Mouse (Mus musculus) hindbrain, postnatal 0 days (tissue): ENCODE measurements around the gene Mtnr1a. TPM values are rescaled to one million over a fixed set of nuclear protein-coding genes. Genes with fewer than 3 reads are reported as not detected.
A peak's percentile ranks its signal among the peaks of the same experiment; 100 is the strongest.

Source experiments
- ATAC-seq: fragments of 200-750 bp; cut with Nextera tagmentation; 2 replicates; pipeline ENCODE4 v1.8.0; 2017; ENCODE audit warnings: mild to moderate bottlenecking, moderate TSS enrichment, moderate library complexity
- DNase-seq: peaks from one replicate; pipeline ENCODE4 v3.0.0-alpha.2; 2015; ENCODE audit warnings: low spot score
- H3K27ac ChIP-seq: fragments of 300-500 bp; sonication (generic); 2 replicates; pipeline ENCODE4 v1.5.1; 2014; ENCODE audit warnings: mild to moderate bottlenecking
- H3K27me3 ChIP-seq: fragments of 300-500 bp; sonication (generic); 2 replicates; pipeline ENCODE4 v1.6.1; 2014; ENCODE audit warnings: low read length, mixed read lengths; ENCODE audit not compliant: insufficient read depth
- H3K36me3 ChIP-seq: fragments of 300-500 bp; sonication (generic); 2 replicates; pipeline ENCODE4 v1.6.1; 2014; ENCODE audit warnings: low read length, mixed read lengths; ENCODE audit not compliant: insufficient read depth
- H3K4me1 ChIP-seq: fragments of 300-500 bp; sonication (generic); 2 replicates; pipeline ENCODE4 v1.6.1; 2014; ENCODE audit warnings: antibody characterized with exemption, low read length, mixed read lengths; ENCODE audit not compliant: insufficient read depth
- H3K4me2 ChIP-seq: fragments of 300-500 bp; sonication (generic); 2 replicates; pipeline ENCODE4 v1.6.1; 2014; ENCODE audit warnings: low read depth, mild to moderate bottlenecking, low read length, moderate library complexity, mixed read lengths
- H3K4me3 ChIP-seq: fragments of 300-500 bp; sonication (generic); 2 replicates; pipeline ENCODE4 v1.5.1; 2014; ENCODE audit warnings: low read length
- H3K9ac ChIP-seq: fragments of 300-500 bp; sonication (generic); replicated peaks from 2 replicates; pipeline ENCODE4 v1.6.1; 2014; ENCODE audit warnings: mild to moderate bottlenecking, low read length, moderate library complexity, mixed read lengths
- H3K9me3 ChIP-seq: fragments of 300-500 bp; sonication (generic); 2 replicates; pipeline ENCODE4 v1.6.1; 2016; ENCODE audit warnings: low read length, mixed read lengths
- CTCF ChIP-seq: IDR thresholded peaks from 2 replicates; pipeline ENCODE4 v1.5.1; 2016; ENCODE audit warnings: antibody characterized with exemption, control low read depth, low read depth
- WGBS: fragments of 180-500 bp; shearing (Covaris S2); extraction: QIAGEN DNeasy Blood & Tissue Kit; methylation state at CpG from one replicate; pipeline ENCODE4 v1.1.7; 2014; 5-methylcytosine and 5-hydroxymethylcytosine counted together
- polyA plus RNA-seq: library from polyadenylated mRNA; unstranded; fragments of >200 nt; fragmentation: Nextera tagmentation; extraction: Ambion mirVana; gene quantifications from 2 replicates; pipeline ENCODE4 v1.2.1, GENCODE M21; 2015
- total RNA-seq: library from RNA; depleted of rRNA; stranded (reverse); fragments of >200 nt; gene quantifications from 2 replicates; pipeline ENCODE4 v1.2.3, GENCODE M21; 2014; rRNA removed

The Mtnr1a gene
- total and polyA plus RNA-seq, 2 experiments from 2014 or later = 0.16 to 0.26 TPM

DNA sequence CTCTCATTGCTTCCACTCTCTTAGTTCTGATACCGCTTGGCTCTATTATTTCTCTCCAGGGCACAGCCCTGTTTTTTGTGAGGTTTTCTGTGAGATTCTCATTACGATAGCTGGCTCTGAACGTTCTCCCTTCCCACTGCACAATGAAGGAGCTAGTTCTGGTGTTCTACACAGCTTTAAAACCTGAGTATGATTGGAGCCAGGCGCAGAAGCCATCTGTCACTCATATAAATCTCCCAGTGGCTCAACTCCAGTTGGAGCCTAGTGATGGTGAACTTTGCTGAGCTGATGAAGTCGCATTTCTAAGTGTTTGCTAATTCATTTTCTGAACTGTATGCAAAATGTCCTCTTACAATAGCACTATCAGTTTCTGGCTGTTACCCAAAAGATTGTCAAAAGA is 56.7 kb downstream of the Mtnr1a start:
- Histone ChIP-seq H3K4me2 (no peak overlapping the region), H3K27ac (no peak overlapping the region), H3K9ac (no peak overlapping the region), H3K4me3 (no peak overlapping the region), H3K4me1 (no peaks in the 10 kb centered on the region), H3K9me3 (no peaks in the 10 kb centered on the region), H3K36me3 (no peaks in the 10 kb centered on the region), H3K27me3 (no peaks in the 10 kb centered on the region)
- TF ChIP-seq CTCF = no peak
- no peak for ATAC-seq
- peak; percentile 7 for DNase-seq
- 53% methylated on average over 5 of the region's 5 CpGs for WGBS

Other genes starting within 250 kb of the Mtnr1a start
- gene Fat1, start 133.7 kb upstream of the Mtnr1a start, total RNA-seq = 89.5 and 114 TPM in 2 replicates
- gene Fat1, start 133.7 kb upstream of the Mtnr1a start, polyA plus RNA-seq = 10.0 and 10.5 TPM in 2 replicates
- gene F11, start 192.9 kb downstream of the Mtnr1a start, total RNA-seq = not detected in 2 replicates
- gene F11, start 192.9 kb downstream of the Mtnr1a start, polyA plus RNA-seq = not detected in 2 replicates
- gene Klkb1, start 225.7 kb downstream of the Mtnr1a start, total RNA-seq = 0.16 TPM in 1 of 2 replicates, not detected in the other
- gene Klkb1, start 225.7 kb downstream of the Mtnr1a start, polyA plus RNA-seq = 0.06 TPM in 1 of 2 replicates, not detected in the other
- not detected in 2 replicates for gene Gm45753, start 239.3 kb downstream of the Mtnr1a start, total RNA-seq
- not detected in 2 replicates for gene Gm45753, start 239.3 kb downstream of the Mtnr1a start, polyA plus RNA-seq